9 mouse cellular contexts compared by ENCODE assay signal in the genomic region with DNA sequence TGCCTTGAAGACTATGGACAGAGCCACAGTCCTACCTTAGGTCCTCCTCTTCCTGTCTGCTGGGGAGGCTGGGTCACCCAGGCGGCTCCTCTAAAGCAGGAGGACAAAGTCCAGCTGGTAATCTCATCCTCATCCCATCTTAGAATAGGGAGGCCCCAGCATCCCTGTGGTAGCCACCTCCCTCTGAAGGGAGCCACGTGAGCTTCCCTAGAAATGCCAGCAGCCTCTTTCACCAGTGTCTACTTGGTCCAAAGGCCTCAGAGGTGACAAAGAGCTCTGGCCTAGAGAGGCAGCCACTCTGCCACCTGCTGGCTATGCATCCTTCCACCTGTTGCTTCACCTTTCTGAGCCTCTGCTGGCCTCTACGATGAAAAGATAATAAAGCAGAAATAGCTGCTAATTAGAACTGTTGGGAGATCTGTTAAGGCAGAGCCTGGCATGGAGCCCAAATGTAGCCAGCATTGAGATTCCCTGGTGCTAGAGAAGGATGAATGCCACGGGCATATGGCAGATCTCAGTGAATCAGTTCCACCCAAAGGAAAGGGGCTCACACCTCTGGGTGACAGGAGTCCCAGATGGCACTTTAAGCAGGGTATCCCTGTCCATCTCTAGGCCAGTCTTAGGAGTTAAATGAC. TPM values are rescaled to one million over a fixed set of nuclear protein-coding genes. Genes with fewer than 3 reads are reported as not detected.
DNase-seq lines count a peak whose midpoint lies in the region; ATAC-seq and TF ChIP-seq lines count a peak whose summit lies in the region.
"Had no signal": no experiment of that assay in that cellular context is flagged by ENCODE, and none has a peak within 500 bp of the region (broad histone marks: within the 10 kb centered on the region; RNA-seq: fewer than 3 reads in every experiment).

No protein-coding gene starts in this region.

- H3K4me3 ChIP-seq in kidney, embryonic 15.5 days (replicated peaks) = no peak overlapping the region
- H3K4me3 ChIP-seq in embryonic fibroblast, embryonic 13.5 days (ENCODE audit: insufficient read depth, low read length) = no peak overlapping the region
- no peak overlapping the region for H3K4me3 ChIP-seq in lung, postnatal 0 days (ENCODE audit: low read depth, low read length)
- H3K4me3 ChIP-seq: limb, embryonic 12.5 days had no signal

- no peak for ATAC-seq in kidney, embryonic 15.5 days (replicated peaks; ENCODE audit: low FRiP score)
- ATAC-seq in lung, postnatal 0 days = peak; percentile 26; the same call in 1 of the 2 replicates

- no peak overlapping the region for H3K27ac ChIP-seq in kidney, embryonic 15.5 days
- H3K27ac ChIP-seq in embryonic fibroblast, embryonic 13.5 days (ENCODE audit: insufficient read depth, low read length) = no peak overlapping the region
- no peak overlapping the region for H3K27ac ChIP-seq in lung, postnatal 0 days (ENCODE audit: low read length)
- H3K27ac ChIP-seq: limb, embryonic 12.5 days had no signal

- H3K4me1 ChIP-seq in kidney, embryonic 15.5 days = no peaks in the 10 kb centered on the region
- H3K4me1 ChIP-seq in embryonic fibroblast, embryonic 13.5 days (ENCODE audit: control insufficient read depth, insufficient read depth, low read length) = no peaks in the 10 kb centered on the region; the same call in 1 of the 2 replicates
- no peaks in the 10 kb centered on the region for H3K4me1 ChIP-seq in lung, postnatal 0 days (ENCODE audit: insufficient read depth, low read depth, low read length)
- H3K4me1 ChIP-seq: limb, embryonic 12.5 days had no signal

- 54% methylated on average over 4 of the region's 4 CpGs for WGBS in kidney, embryonic 15.5 days
- 48% methylated on average over 4 of the region's 4 CpGs for WGBS in lung, postnatal 0 days

- H3K27me3 ChIP-seq in kidney, embryonic 15.5 days = peaks cover 6% of the 10 kb centered on the region; the same call in 1 of the 2 replicates
- no peaks in the 10 kb centered on the region for H3K27me3 ChIP-seq in lung, postnatal 0 days (replicated peaks; ENCODE audit: insufficient read depth, low read length)

- peak; percentile 42; the same call in 1 of the 2 replicates for TF ChIP-seq CTCF in brain, embryonic 14.5 days (IDR thresholded peaks at IDR 0.05; ENCODE audit: borderline replicate concordance, extremely low read depth, insufficient read depth, insufficient read length)
- TF ChIP-seq CTCF in embryonic fibroblast, embryonic 13.5 days (IDR thresholded peaks at IDR 0.05; ENCODE audit: borderline replicate concordance, insufficient read depth, low read length) = peak; percentile 8; the same call in 1 of the 2 replicates
- TF ChIP-seq CTCF in lung, postnatal 0 days (IDR thresholded peaks at IDR 0.05) = peak; percentile 74

- H3K9ac ChIP-seq in kidney, embryonic 15.5 days = no peak overlapping the region
- H3K9ac ChIP-seq in lung, postnatal 0 days (replicated peaks; ENCODE audit: low read depth) = no peak overlapping the region
- H3K9ac ChIP-seq: limb, embryonic 12.5 days had no signal

- no peak overlapping the region for H3K4me2 ChIP-seq in kidney, embryonic 15.5 days
- no peak overlapping the region for H3K4me2 ChIP-seq in lung, postnatal 0 days (replicated peaks; ENCODE audit: low read depth, low read length)
- H3K4me2 ChIP-seq: limb, embryonic 12.5 days had no signal

- H3K36me3 ChIP-seq in kidney, embryonic 15.5 days = no peaks in the 10 kb centered on the region
- H3K36me3 ChIP-seq in lung, postnatal 0 days (ENCODE audit: insufficient read depth, low read length) = no peaks in the 10 kb centered on the region
- H3K36me3 ChIP-seq: limb, embryonic 12.5 days had no signal

- no peak for TF ChIP-seq EP300 in lung, postnatal 0 days (IDR thresholded peaks at IDR 0.05)

- DNase-seq in kidney, adult 18-20 months = peak; percentile 73
- peak; percentile 77 for DNase-seq in brain, embryonic 14.5 days (ENCODE audit: low read depth)
- DNase-seq in lung, postnatal 0 days (ENCODE audit: low spot score) = peak; percentile 54
- DNase-seq in B cell, adult 2 months = no peak
- no peak for DNase-seq in right cerebral cortex, postnatal 25 days
- DNase-seq: right cerebral cortex, adult 18-20 months had no signal

- TF ChIP-seq POLR2A in brain, embryonic 14.5 days (IDR thresholded peaks at IDR 0.05; ENCODE audit: borderline replicate concordance, extremely low read depth, insufficient read depth, insufficient read length, poor library complexity, severe bottlenecking) = no peak
- no peak for TF ChIP-seq POLR2A in embryonic fibroblast, embryonic 13.5 days (IDR thresholded peaks at IDR 0.05; ENCODE audit: low read depth, low read length)

- H3K9me3 ChIP-seq in kidney, embryonic 15.5 days (replicated peaks) = 0 out of 2 replicates have a peak, but pooled peaks cover under 1% of the 10 kb centered on the region
- H3K9me3 ChIP-seq in lung, postnatal 0 days (ENCODE audit: low read length) = no peaks in the 10 kb centered on the region
- H3K9me3 ChIP-seq: limb, embryonic 12.5 days had no signal

RNA-seq across cellular contexts. Expression of gene Pdgfa, which starts 10.1 kb away (rescaled TPM):
- polyA plus RNA-seq in kidney, embryonic 15.5 days (2015; fragmentation: Nextera tagmentation; extraction: Ambion mirVana) = 52.9 and 55.7 TPM in 2 replicates
- polyA plus RNA-seq in brain, embryonic 14.5 days (2012; rRNA removed) = 6.5 and 9.7 TPM in 2 replicates
- 32.4 and 43.2 TPM in 2 replicates for polyA plus RNA-seq in embryonic fibroblast, embryonic 13.5 days (2011; ENCODE audit: insufficient read length, low read depth, missing spikeins)
- 108 and 114 TPM in 2 replicates for polyA plus RNA-seq in lung, postnatal 0 days (2015; fragmentation: Nextera tagmentation; extraction: Ambion mirVana)

Comparison
In these comparisons a context has a peak if more than half of its experiments do, and no peak if none do; other contexts are left out.
1. DNase-seq: peak in kidney, adult 18-20 months (single experiment), brain, embryonic 14.5 days (single experiment) and lung, postnatal 0 days (single experiment); none in B cell, adult 2 months (0 of 2) and right cerebral cortex, postnatal 25 days (single experiment).
2. CTCF ChIP-seq: peak in every context shown above with its lines; median percentile 74 in lung, postnatal 0 days; 42 in brain, embryonic 14.5 days; 8 in embryonic fibroblast, embryonic 13.5 days.